Mouse (Mus musculus) forebrain, embryonic 10.5 days (tissue): ENCODE measurements around the gene Rnls. TPM values are rescaled to one million over a fixed set of nuclear protein-coding genes. Genes with fewer than 3 reads are reported as not detected.

Experiments
- DNase-seq: peaks from one replicate; pipeline ENCODE4 v3.0.0-alpha.2; 2017; ENCODE audit warnings: low spot score; ENCODE audit errors: extremely low spot score
- H3K27ac ChIP-seq: fragments of 300-500 bp; sonication (generic); 2 replicates; pipeline ENCODE4 v1.5.1; 2016; ENCODE audit warnings: mild to moderate bottlenecking
- H3K27me3 ChIP-seq: fragments of 300-500 bp; sonication (generic); 2 replicates; pipeline ENCODE4 v1.6.1; 2016; ENCODE audit warnings: mild to moderate bottlenecking; ENCODE audit not compliant: poor library complexity, severe bottlenecking
- H3K36me3 ChIP-seq: fragments of 300-500 bp; sonication (generic); replicated peaks from 2 replicates; pipeline ENCODE4 v1.6.1; 2016; ENCODE audit warnings: mild to moderate bottlenecking, moderate library complexity
- H3K4me1 ChIP-seq: fragments of 300-500 bp; sonication (generic); 2 replicates; pipeline ENCODE4 v1.6.1; 2016
- H3K4me3 ChIP-seq: fragments of 300-500 bp; sonication (generic); 2 replicates; pipeline ENCODE4 v1.5.1; 2016; ENCODE audit warnings: mild to moderate bottlenecking, moderate library complexity
- H3K9me3 ChIP-seq: fragments of 300-500 bp; sonication (generic); 2 replicates; pipeline ENCODE4 v1.6.1; 2016; ENCODE audit warnings: mild to moderate bottlenecking, moderate library complexity
- WGBS: fragments of 180-500 bp; shearing (Covaris S2); methylation state at CpG from one replicate; pipeline ENCODE4 v1.1.7; 2016; 5-methylcytosine and 5-hydroxymethylcytosine counted together
- polyA plus RNA-seq: library from polyadenylated mRNA; unstranded; fragments of >200 nt; fragmentation: Nextera tagmentation; extraction: Ambion mirVana; gene quantifications from 2 replicates; pipeline ENCODE4 v1.2.1, GENCODE M21; 2016

Rnls gene
- polyA plus RNA-seq, 1 experiment from 2014 or later = 6.9 TPM

- Histone ChIP-seq H3K4me3 (no peak overlapping the region), H3K4me1 (peaks cover 2% of the 10 kb centered on the region; the same call in 1 of the 2 replicates)
- 81% methylated on average over 17 of the region's 17 CpGs for WGBS
Measured at GRCm38 (mm10) chr19:33167528-33168264, 224.4 kb downstream of the Rnls start.

DNA sequence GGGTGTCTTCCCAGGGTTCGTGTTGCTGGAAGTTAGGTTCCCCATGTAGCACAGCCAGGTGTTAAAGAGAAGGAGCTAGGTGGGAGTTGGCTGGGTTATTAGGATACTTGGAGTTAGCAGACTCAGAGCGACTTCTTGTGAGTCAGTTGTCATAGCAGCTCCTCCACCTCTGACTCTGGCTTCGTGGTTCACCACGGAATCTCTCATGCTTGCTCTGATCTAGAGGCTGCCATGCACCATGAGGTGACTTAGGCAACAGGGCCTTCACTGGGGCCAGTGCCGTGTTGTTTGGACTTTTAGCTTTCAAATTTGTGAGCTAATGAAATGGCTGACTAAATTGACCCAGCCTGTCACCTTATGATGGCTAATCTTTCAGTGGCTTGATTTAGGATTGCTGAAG is 227.3 kb downstream of the Rnls start:
- H3K4me1 ChIP-seq = no peaks in the 10 kb centered on the region; the same call in 1 of the 2 replicates

More at GRCm38 (mm10) chr19:33167528-33168264, 224.4 kb downstream of the Rnls start:
- no peaks in the 10 kb centered on the region for H3K27me3 ChIP-seq
- H3K9me3 ChIP-seq = no peaks in the 10 kb centered on the region
- no peak for DNase-seq
- H3K36me3 ChIP-seq = no peaks in the 10 kb centered on the region
- H3K27ac ChIP-seq = no peak overlapping the region

GRCm38 (mm10) chr19:33161903-33162302 is 230.2 kb downstream of the Rnls start:
- no peak overlapping the region for H3K27ac ChIP-seq
- H3K9me3 ChIP-seq = no peaks in the 10 kb centered on the region
- 97% methylated on average over 1 of the region's 1 CpGs for WGBS
- H3K36me3 ChIP-seq = no peaks in the 10 kb centered on the region
- H3K4me1 ChIP-seq = no peaks in the 10 kb centered on the region
- no peak for DNase-seq
- H3K4me3 ChIP-seq = no peak overlapping the region
- no peaks in the 10 kb centered on the region for H3K27me3 ChIP-seq

More for the DNA sequence above, 227.3 kb downstream of the Rnls start:
- H3K27ac ChIP-seq = no peak overlapping the region
- no peaks in the 10 kb centered on the region for H3K36me3 ChIP-seq
- DNase-seq = no peak
- no peaks in the 10 kb centered on the region for H3K9me3 ChIP-seq
- no peak overlapping the region for H3K4me3 ChIP-seq
- 90% methylated on average over 5 of the region's 5 CpGs for WGBS
- no peaks in the 10 kb centered on the region for H3K27me3 ChIP-seq

DNA sequence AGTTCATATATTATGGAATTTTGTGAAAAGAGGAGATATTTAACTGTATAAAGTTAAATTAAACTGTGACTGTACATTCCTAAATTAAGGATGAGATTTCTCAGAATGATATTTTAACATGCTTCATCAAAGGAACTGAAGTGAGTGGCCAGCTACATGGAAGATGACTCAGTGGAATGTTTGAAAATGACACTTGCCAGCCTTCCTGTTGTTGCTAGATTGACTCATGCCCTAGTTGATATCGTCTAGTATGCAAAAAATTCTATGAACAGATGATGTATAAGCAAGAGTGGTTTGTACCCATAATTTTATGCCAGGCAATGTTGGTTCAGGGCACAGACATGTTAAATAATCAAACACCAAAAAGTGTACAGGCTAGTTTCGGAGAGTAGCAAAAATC is 232.2 kb downstream of the Rnls start:
- Histone ChIP-seq H3K27me3 (no peaks in the 10 kb centered on the region), H3K4me1 (no peaks in the 10 kb centered on the region), H3K27ac (no peak overlapping the region), H3K36me3 (no peaks in the 10 kb centered on the region), H3K4me3 (no peak overlapping the region), H3K9me3 (no peaks in the 10 kb centered on the region)
- 90% methylated on average over 2 of the region's 2 CpGs for WGBS
- no peak for DNase-seq

DNA sequence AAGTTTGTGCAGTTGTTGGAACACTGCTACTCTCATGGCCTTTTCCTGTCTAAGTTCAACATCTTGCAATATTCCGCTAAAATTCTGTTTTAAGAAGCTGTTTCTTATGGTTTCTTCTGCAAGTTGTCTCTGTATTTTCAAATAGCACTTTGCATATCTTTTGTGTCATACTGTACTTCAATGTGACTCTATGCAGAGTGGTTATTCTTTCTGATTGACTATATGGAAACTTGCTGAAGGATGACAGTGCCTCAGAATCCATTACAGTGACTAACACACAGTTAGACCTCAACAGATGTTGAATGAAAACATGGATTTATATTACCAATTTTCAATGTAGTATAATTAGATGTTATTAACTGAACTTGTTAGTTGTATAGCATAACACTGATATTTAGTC is 232.9 kb downstream of the Rnls start:
- Histone ChIP-seq H3K9me3 (no peaks in the 10 kb centered on the region), H3K27me3 (no peaks in the 10 kb centered on the region), H3K4me1 (no peaks in the 10 kb centered on the region), H3K4me3 (no peak overlapping the region), H3K36me3 (no peaks in the 10 kb centered on the region), H3K27ac (no peak overlapping the region)
- WGBS = 80% methylated on average over 1 of the region's 1 CpGs
- DNase-seq = no peak

DNA sequence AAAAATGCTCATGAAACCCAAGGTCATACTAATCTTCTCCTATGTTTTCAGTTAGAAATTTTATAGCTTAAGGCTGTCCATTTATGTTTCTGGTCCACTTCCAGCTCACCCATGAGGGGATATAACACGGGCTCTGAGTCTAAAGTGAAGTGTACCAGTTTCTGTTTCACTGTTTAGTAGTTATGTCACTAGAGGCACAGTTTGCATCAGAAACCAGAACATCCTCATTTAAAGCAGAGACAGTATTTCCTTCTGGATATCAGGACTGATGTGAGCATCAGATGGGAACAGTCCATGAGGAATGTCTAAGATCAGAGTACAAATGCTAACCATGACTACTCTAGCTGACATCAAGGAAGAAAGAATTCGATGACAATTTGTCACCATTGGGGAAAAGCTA is 233.9 kb downstream of the Rnls start:
- Histone ChIP-seq H3K36me3 (no peaks in the 10 kb centered on the region), H3K9me3 (no peaks in the 10 kb centered on the region), H3K27me3 (no peaks in the 10 kb centered on the region), H3K27ac (no peak overlapping the region), H3K4me3 (no peak overlapping the region), H3K4me1 (no peaks in the 10 kb centered on the region)
- no peak for DNase-seq
- 85% methylated on average over 2 of the region's 2 CpGs for WGBS

DNA sequence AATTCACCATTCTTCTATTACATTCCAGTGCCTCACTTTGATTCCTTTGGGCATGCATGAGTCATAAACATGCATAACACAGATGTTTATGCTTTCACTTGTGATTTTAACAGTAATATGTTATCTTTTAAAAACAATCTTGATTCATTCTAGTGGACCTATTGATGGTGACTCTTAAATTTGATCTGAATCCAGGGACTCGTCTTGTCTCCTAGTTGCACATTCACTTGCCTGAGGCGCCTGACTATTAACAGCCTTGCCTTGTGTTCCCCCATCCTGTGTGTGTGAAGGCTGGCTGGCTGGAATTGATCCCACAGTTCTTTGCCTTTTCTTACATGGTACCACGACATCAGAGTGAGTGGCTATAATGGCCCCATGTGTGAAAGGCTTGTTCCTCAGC is 243.7 kb downstream of the Rnls start:
- H3K9me3 ChIP-seq = no peaks in the 10 kb centered on the region
- no peak for DNase-seq
- WGBS = 78% methylated on average over 3 of the region's 3 CpGs

DNA sequence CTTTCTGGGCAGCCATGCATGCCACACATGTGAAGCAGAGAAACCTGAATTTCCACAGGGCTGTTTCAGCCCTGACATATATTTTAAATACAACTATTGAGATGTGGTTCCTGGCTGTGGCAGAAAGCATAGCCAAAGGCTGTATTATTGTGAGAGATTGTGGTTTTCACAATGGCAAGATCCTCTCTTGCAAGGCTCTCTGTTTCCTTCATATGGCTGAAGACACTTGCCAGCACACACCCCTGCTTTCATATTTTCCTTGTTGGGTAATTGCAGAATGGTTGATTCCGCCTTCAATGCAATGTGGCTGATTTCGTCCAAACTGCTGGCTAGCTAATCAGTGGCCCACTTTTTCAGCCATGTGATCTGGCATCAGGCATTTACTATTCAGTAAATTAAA is 248.9 kb downstream of the Rnls start:
- Histone ChIP-seq H3K27ac (no peak overlapping the region), H3K4me1 (no peaks in the 10 kb centered on the region), H3K9me3 (no peaks in the 10 kb centered on the region), H3K27me3 (no peaks in the 10 kb centered on the region), H3K36me3 (no peaks in the 10 kb centered on the region), H3K4me3 (no peak overlapping the region)
- WGBS = 92% methylated on average over 2 of the region's 2 CpGs
- DNase-seq = no peak

More for the DNA sequence above, 243.7 kb downstream of the Rnls start:
- H3K4me1 ChIP-seq = peaks cover 6% of the 10 kb centered on the region; the same call in 1 of the 2 replicates
- no peaks in the 10 kb centered on the region for H3K36me3 ChIP-seq
- no peak overlapping the region for H3K4me3 ChIP-seq
- H3K27me3 ChIP-seq = no peaks in the 10 kb centered on the region
- H3K27ac ChIP-seq = no peak overlapping the region

DNA sequence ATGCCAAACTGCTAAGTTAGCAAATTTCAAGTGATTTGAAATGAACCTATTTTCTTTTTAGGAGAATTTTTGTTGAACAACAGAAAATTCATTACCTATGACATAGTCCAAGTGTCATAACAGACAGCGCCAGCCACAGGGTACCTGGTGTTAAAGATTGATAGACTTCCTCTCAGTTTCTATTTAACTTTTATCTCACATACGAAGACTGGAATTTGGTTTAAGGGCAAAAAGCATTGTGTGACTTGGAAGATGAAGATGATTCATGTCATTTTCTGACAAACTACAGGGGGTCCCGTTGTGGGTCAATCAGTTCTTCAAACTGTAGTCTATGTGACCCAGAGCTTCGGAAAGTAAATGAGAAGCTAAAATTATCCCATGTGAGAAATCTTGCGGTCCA is 254.8 kb downstream of the Rnls start:
- DNase-seq = no peak
- 93% methylated on average over 5 of the region's 5 CpGs for WGBS
- no peaks in the 10 kb centered on the region for H3K9me3 ChIP-seq

GRCm38 (mm10) chr19:33122611-33123226 is 269.4 kb downstream of the Rnls start:
- WGBS = 91% methylated on average over 6 of the region's 6 CpGs

More for the DNA sequence above, 254.8 kb downstream of the Rnls start:
- Histone ChIP-seq H3K36me3 (no peaks in the 10 kb centered on the region), H3K4me3 (no peak overlapping the region), H3K4me1 (no peaks in the 10 kb centered on the region), H3K27ac (no peak overlapping the region), H3K27me3 (no peaks in the 10 kb centered on the region)

GRCm38 (mm10) chr19:33119947-33120346 is 272.1 kb downstream of the Rnls start:
- 88% methylated on average over 5 of the region's 5 CpGs for WGBS
- H3K27me3 ChIP-seq = no peaks in the 10 kb centered on the region
- peaks cover 4% of the 10 kb centered on the region; the same call in 1 of the 2 replicates for H3K4me1 ChIP-seq
- no peak for DNase-seq
- no peaks in the 10 kb centered on the region for H3K9me3 ChIP-seq
- H3K27ac ChIP-seq = no peak overlapping the region
- no peak overlapping the region for H3K4me3 ChIP-seq
- no peaks in the 10 kb centered on the region for H3K36me3 ChIP-seq

More at GRCm38 (mm10) chr19:33122611-33123226, 269.4 kb downstream of the Rnls start:
- Histone ChIP-seq H3K4me3 (no peak overlapping the region), H3K27ac (no peak overlapping the region), H3K4me1 (peaks cover 9% of the 10 kb centered on the region), H3K36me3 (no peaks in the 10 kb centered on the region), H3K27me3 (no peaks in the 10 kb centered on the region), H3K9me3 (no peaks in the 10 kb centered on the region)
- no peak for DNase-seq

GRCm38 (mm10) chr19:33118898-33119297 is 273.2 kb downstream of the Rnls start:
- WGBS = 82% methylated on average over 1 of the region's 1 CpGs
- no peak for DNase-seq

GRCm38 (mm10) chr19:33114631-33115295 is 277.3 kb downstream of the Rnls start:
- H3K9me3 ChIP-seq = no peaks in the 10 kb centered on the region
- 84% methylated on average over 8 of the region's 8 CpGs for WGBS
- peaks cover 11% of the 10 kb centered on the region; the same call in 1 of the 2 replicates for H3K4me1 ChIP-seq
- H3K4me3 ChIP-seq = no peak overlapping the region
- no peak overlapping the region for H3K27ac ChIP-seq
- DNase-seq = no peak
- H3K27me3 ChIP-seq = no peaks in the 10 kb centered on the region
- H3K36me3 ChIP-seq = no peaks in the 10 kb centered on the region

More at GRCm38 (mm10) chr19:33118898-33119297, 273.2 kb downstream of the Rnls start:
- Histone ChIP-seq H3K9me3 (no peaks in the 10 kb centered on the region), H3K36me3 (no peaks in the 10 kb centered on the region), H3K27ac (no peak overlapping the region), H3K4me1 (no peaks in the 10 kb centered on the region), H3K4me3 (no peak overlapping the region), H3K27me3 (no peaks in the 10 kb centered on the region)
